Mouse (Mus musculus) lung, postnatal 0 days (tissue): ENCODE measurements at regions not wholly inside any gene's neighbourhood (a gene's known extent, or its start where the extent isn't known, plus 50 kb on each side); places are given as distances from the start of the nearest gene placed in this dataset.

Experiments
- CTCF ChIP-seq: IDR thresholded peaks from 2 replicates; pipeline ENCODE4 v1.5.1; 2016; ENCODE audit warnings: antibody characterized with exemption, mild to moderate bottlenecking
- EP300 ChIP-seq: IDR thresholded peaks from 2 replicates; pipeline ENCODE4 v1.6.1; 2016; ENCODE audit warnings: antibody characterized with exemption, mild to moderate bottlenecking, control low read depth

DNA sequence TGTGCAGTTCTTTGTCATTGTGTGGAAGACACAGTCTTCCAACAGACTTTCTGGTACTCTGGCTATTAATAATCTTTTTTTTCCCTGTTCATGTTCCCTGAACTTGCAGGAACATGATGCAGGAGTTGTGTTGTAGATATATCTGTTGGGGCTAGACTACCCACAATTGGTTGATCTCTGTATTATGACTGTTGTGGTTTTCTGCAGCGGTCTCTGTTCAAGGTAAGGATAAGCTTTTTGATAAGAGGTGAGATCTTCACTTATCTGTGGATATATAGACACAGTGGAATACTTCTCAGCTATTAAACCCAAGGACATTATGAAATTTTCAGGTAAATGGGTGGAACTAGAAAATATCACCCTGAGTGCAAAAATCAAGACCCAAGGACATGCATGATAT, 143.2 kb upstream of the Itga4 start:
- TF ChIP-seq EP300 (no peak), CTCF (no peak)
